Mouse (Mus musculus) neural tube, embryonic 11.5 days (tissue): ENCODE results near the gene Mlf2. TPM values are rescaled to one million over a fixed set of nuclear protein-coding genes. Genes with fewer than 3 reads are reported as not detected.

Experiments
- ATAC-seq: fragments of 200-750 bp; cut with Nextera tagmentation; 2 replicates; pipeline ENCODE4 v1.8.0; 2017; ENCODE audit warnings: moderate number of reproducible peaks, mild to moderate bottlenecking, moderate TSS enrichment, moderate library complexity; ENCODE audit not compliant: insufficient read depth, low FRiP score, low TSS enrichment
- DNase-seq: peaks from one replicate; pipeline ENCODE4 v3.0.0-alpha.2; 2015; ENCODE audit warnings: low spot score
- H3K27ac ChIP-seq: fragments of 300-500 bp; sonication (generic); 2 replicates; pipeline ENCODE4 v1.5.1; 2014; ENCODE audit warnings: low read depth, mild to moderate bottlenecking, low read length
- H3K27me3 ChIP-seq: fragments of 300-500 bp; sonication (generic); 2 replicates; pipeline ENCODE4 v1.6.1; 2014; ENCODE audit warnings: mild to moderate bottlenecking, low read length, mixed read lengths; ENCODE audit not compliant: control insufficient read depth, insufficient read depth
- H3K36me3 ChIP-seq: fragments of 300-500 bp; sonication (generic); 2 replicates; pipeline ENCODE4 v1.6.1; 2014; ENCODE audit warnings: mild to moderate bottlenecking, low read length, moderate library complexity, mixed read lengths; ENCODE audit not compliant: control insufficient read depth, insufficient read depth
- H3K4me1 ChIP-seq: fragments of 300-500 bp; sonication (generic); 2 replicates; pipeline ENCODE4 v1.6.1; 2014; ENCODE audit warnings: low read length, mixed read lengths; ENCODE audit not compliant: control insufficient read depth, insufficient read depth
- H3K4me2 ChIP-seq: fragments of 300-500 bp; sonication (generic); 2 replicates; pipeline ENCODE4 v1.6.1; 2014; ENCODE audit warnings: low read depth, mild to moderate bottlenecking, moderate library complexity
- H3K4me3 ChIP-seq: fragments of 300-500 bp; sonication (generic); 2 replicates; pipeline ENCODE4 v1.5.1; 2014; ENCODE audit warnings: low read depth, low read length
- H3K9ac ChIP-seq: fragments of 300-500 bp; sonication (generic); 2 replicates; pipeline ENCODE4 v1.6.1; 2014; ENCODE audit warnings: mild to moderate bottlenecking, low read length
- H3K9me3 ChIP-seq: fragments of 300-500 bp; sonication (generic); 2 replicates; pipeline ENCODE4 v1.6.1; 2016; ENCODE audit warnings: low read length; ENCODE audit not compliant: control insufficient read depth
- WGBS: fragments of 180-500 bp; shearing (Covaris S2); extraction: QIAGEN DNeasy Blood & Tissue Kit; methylation state at CpG from one replicate; pipeline ENCODE4 v1.1.7; 2014; 5-methylcytosine and 5-hydroxymethylcytosine counted together
- polyA plus RNA-seq: library from polyadenylated mRNA; unstranded; fragments of >200 nt; fragmentation: Nextera tagmentation; extraction: Ambion mirVana; gene quantifications from 2 replicates; pipeline ENCODE4 v1.2.1, GENCODE M21; 2014

The Mlf2 gene
- polyA plus RNA-seq, 1 experiment from 2014 or later = 513 TPM

DNA sequence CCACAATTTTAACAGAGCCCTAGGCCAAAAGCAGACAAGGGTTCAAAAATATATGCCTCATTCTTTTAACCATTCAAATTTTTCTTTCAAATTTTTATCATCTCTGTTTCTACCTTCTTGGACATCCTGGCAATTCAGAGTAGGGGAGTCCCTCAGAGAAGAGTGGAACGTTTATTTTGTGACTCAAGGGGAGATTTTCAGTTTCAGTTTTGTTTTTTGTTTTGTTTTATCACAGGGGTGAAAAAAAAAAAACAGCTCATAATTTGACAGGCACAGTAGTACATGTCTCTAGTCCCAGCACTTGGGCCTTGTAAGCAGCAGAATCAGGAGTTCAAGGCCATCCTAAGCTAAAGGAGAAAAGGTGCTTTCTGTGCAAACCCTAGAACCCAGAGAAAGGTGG is 23.4 kb upstream of the Mlf2 start:
- WGBS = 83% methylated on average over 1 of the region's 1 CpGs
- no peaks in the 10 kb centered on the region; the same call in 1 of the 2 replicates for H3K27me3 ChIP-seq
- no peak for ATAC-seq

DNA sequence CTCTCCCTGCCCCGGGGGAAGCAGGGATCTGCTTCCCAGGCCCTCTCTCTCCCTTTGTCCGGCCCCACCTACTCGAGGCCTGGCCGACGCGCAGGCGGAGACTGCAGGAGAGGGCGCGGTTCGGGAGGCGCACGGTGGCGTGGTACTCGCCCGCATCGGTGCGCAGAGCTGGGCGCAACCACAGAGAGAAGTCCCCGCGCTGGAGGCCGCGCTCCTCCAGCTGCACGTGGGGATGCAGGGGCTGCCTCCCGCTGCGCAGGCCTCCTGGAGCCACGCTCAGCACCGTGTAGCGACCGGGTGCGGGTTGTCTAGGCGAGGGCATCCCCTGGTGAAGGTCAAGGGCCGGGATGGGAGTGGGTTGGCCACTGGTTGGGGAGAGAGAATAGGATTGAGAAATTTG is 21.2 kb upstream of the Mlf2 start:
- Histone ChIP-seq H3K4me2 (peak overlapping the region; percentile 27), H3K4me3 (0 out of 2 replicates have a peak overlapping the region, but pooled peaks have one; percentile 4), H3K9ac (peak overlapping the region; percentile 53), H3K4me1 (peaks cover 2% of the 10 kb centered on the region; the same call in 1 of the 2 replicates), H3K27ac (no peak overlapping the region), H3K9me3 (no peaks in the 10 kb centered on the region), H3K27me3 (no peaks in the 10 kb centered on the region; the same call in 1 of the 2 replicates), H3K36me3 (peaks cover 11% of the 10 kb centered on the region)
- DNase-seq (no peak), ATAC-seq (0 out of 2 replicates have a peak, but pooled peaks have one; percentile 14)
- 3% methylated on average over 32 of the region's 32 CpGs for WGBS

More for the DNA sequence above, 23.4 kb upstream of the Mlf2 start:
- H3K4me1 ChIP-seq = peaks cover 7% of the 10 kb centered on the region
- DNase-seq = no peak
- H3K27ac ChIP-seq = no peak overlapping the region
- no peaks in the 10 kb centered on the region for H3K9me3 ChIP-seq
- H3K36me3 ChIP-seq = no peaks in the 10 kb centered on the region
- no peak overlapping the region for H3K4me3 ChIP-seq
- no peak overlapping the region for H3K4me2 ChIP-seq
- no peak overlapping the region for H3K9ac ChIP-seq

DNA sequence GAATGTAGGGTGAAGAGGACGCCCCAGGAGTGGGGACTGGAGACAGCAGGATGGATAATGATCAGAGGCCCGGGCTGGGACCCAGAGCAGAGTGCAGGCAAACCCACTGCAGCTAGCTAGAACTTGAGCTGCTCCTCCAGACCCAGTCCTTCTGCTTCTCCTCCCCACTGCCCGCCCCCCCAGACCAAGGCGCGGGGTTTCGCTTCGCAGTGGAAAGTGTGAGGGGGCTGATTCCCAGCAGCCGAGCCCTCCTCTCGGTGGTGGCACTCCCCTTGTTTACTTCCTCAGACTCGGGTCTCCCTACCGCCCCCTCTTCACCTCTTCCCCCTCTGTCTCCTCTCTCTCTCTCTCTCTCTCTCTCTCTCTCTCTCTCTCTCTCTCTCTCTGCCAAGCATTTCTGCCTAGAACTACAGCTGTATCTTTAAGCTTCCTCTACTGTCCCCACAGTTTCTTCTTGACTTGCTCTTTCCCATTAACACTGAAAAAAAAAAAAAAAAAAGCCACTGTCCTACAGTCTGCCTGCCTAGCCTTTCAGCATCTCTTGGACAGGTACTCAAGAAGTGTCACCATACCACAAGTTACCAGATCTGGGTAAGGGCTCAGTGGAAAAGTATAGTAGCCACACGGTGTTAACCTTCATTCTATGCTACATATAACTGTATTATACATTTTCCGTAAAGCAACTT is 19.5 kb upstream of the Mlf2 start, which contains the start of gene Lag3:
Lag3 (minus strand) TSS at position 173 of the 686 bp plus-strand sequence.
- H3K27ac ChIP-seq = no peak within 1 kb of the TSS
- 20% methylated on average over 12 of the region's 13 CpGs for WGBS
- no peak for DNase-seq

DNA sequence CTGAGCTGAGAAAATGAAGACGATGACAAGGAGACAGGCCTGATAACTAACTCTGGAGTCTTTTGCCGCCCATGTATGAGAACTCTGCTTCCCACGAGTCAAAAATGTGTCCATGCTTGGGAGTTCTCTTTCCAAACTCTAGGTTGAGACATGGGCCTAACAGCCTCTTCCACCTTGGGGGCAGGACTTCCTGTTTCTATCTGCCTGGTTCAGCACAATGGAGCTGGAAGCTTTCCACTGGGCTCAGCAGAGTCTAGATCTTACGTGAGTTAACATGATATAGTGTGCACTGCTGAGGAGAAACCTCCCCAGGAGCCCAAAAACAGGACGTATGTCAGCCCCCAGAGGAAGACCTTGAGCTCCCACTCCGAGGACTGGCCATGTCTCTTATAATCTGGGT is 18.0 kb upstream of the Mlf2 start:
- ATAC-seq = no peak

More for the DNA sequence above, 19.5 kb upstream of the Mlf2 start, which contains the start of gene Lag3:
- Histone ChIP-seq H3K27me3 (no peaks in the 10 kb centered on the region; the same call in 1 of the 2 replicates), H3K4me1 (peaks cover 10% of the 10 kb centered on the region), H3K36me3 (peaks cover 11% of the 10 kb centered on the region), H3K9ac (no peak within 1 kb of the TSS), H3K4me3 (no peak within 1 kb of the TSS), H3K9me3 (no peaks in the 10 kb centered on the region), H3K4me2 (no peak within 1 kb of the TSS)
- no peak for ATAC-seq

DNA sequence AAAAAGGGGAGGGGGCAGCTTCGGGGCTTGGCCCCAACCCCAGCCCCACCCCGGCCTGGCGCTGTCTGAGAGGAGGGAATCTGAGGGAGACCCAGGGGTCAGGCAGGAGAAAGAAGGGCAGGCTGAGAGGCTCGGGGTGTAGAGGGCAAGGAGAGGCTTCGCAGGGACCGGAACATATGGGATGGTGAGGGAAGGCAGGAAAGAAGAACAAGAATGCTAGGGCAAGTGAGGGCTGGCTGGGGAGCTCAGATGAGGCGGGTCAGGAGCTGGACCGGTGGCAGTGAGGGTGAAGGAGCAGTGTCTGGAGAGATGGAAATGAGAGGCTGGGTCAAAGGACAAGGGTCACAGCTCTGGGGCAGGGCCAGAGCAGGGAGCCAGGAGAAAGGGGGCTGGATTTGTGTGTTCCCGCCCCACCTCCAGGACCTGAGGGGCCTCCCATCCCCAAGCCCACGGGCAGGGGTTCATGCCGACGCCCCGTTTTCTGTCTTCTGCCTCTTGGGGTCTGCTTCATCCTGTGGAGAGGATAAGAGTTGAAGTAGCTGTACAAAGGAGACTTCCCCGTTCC is 17.4 kb upstream of the Mlf2 start:
- peaks cover 15% of the 10 kb centered on the region for H3K4me1 ChIP-seq
- H3K27ac ChIP-seq = no peak overlapping the region
- H3K36me3 ChIP-seq = peaks cover 11% of the 10 kb centered on the region
- no peaks in the 10 kb centered on the region for H3K9me3 ChIP-seq
- WGBS = 71% methylated on average over 14 of the region's 14 CpGs
- H3K4me3 ChIP-seq = no peak overlapping the region
- H3K27me3 ChIP-seq = no peaks in the 10 kb centered on the region; the same call in 1 of the 2 replicates
- ATAC-seq (no peak), DNase-seq (no peak)
- H3K4me2 ChIP-seq = no peak overlapping the region
- no peak overlapping the region for H3K9ac ChIP-seq

More for the DNA sequence above, 18.0 kb upstream of the Mlf2 start:
- no peak overlapping the region for H3K27ac ChIP-seq
- DNase-seq = no peak
- H3K9me3 ChIP-seq = no peaks in the 10 kb centered on the region
- WGBS = 68% methylated on average over 6 of the region's 6 CpGs
- no peak overlapping the region for H3K4me2 ChIP-seq
- H3K9ac ChIP-seq = no peak overlapping the region
- H3K36me3 ChIP-seq = peaks cover 11% of the 10 kb centered on the region
- no peaks in the 10 kb centered on the region; the same call in 1 of the 2 replicates for H3K27me3 ChIP-seq
- H3K4me1 ChIP-seq = peaks cover 11% of the 10 kb centered on the region
- no peak overlapping the region for H3K4me3 ChIP-seq

DNA sequence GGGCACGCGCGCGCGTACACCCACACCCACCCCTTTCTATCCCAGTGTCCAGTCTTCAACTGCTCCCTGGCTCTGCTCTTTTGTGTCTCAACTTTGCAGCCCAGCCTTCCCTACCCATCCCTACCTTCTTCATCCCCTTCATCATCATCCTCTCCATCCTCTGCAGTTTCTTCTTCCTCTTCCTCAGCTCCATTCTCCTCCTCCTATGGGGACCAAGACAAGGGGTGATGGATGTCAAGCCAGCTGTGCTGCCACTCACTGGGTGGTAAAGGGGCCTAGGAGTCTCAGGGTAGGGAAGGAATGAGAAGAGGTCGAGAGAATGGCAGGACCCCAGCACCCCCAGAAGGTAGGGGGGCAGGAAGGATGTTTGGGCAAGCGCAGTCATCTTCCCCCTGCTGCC is 16.7 kb upstream of the Mlf2 start:
- peaks cover 11% of the 10 kb centered on the region for H3K36me3 ChIP-seq
- H3K4me3 ChIP-seq = no peak overlapping the region
- peaks cover 16% of the 10 kb centered on the region for H3K4me1 ChIP-seq
- WGBS = 81% methylated on average over 7 of the region's 7 CpGs
- no peak overlapping the region for H3K4me2 ChIP-seq
- H3K27ac ChIP-seq = no peak overlapping the region
- H3K9ac ChIP-seq = no peak overlapping the region
- H3K27me3 ChIP-seq = no peaks in the 10 kb centered on the region; the same call in 1 of the 2 replicates
- DNase-seq = no peak
- no peak for ATAC-seq
- no peaks in the 10 kb centered on the region for H3K9me3 ChIP-seq

DNA sequence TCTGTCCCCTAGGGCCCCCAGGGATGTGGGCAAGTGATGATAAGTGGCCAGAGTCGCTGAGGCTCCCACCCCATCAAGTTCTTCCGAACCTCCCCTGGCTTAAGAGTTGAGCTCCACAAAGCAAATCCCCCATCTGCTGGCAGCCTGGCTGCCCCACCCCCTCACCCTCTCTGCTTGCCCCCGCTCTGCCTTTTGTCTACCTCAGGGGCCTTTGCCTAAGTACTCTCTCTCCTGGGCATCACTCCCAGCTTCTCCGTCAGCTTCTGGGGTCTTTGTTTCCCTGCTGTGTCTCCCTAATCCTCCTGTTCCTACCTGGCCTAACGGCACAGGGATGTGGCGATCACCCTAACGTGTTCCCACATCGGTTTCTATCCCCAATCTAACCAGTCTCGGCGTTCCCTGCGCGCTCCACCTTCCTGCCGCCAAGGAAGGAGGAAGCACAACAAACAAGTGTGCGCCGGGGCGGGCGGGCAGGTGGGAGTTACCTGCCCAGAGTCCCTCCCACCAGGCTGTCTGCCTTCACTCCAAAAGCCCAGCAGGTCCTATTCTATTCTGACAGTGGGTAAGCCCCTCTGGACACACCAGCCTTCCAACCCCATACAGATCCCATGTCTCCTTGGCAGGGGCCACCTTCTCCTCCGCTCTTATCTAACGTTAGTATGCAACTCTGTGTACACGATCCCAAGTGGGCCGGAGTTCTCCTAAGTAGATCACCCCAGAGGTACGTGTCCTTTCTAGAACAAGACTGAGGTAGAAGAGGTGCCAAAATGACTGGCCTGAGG is 15.8 kb upstream of the Mlf2 start:
- Histone ChIP-seq H3K36me3 (peaks cover 11% of the 10 kb centered on the region), H3K9ac (peak overlapping the region; percentile 99), H3K27me3 (no peaks in the 10 kb centered on the region), H3K27ac (peak overlapping the region; percentile 100), H3K4me3 (peak overlapping the region; percentile 92), H3K9me3 (no peaks in the 10 kb centered on the region), H3K4me1 (peaks cover 20% of the 10 kb centered on the region), H3K4me2 (peak overlapping the region; percentile 98)
- ATAC-seq (no peak), DNase-seq (peak; percentile 40)
- WGBS = 13% methylated on average over 22 of the region's 22 CpGs

DNA sequence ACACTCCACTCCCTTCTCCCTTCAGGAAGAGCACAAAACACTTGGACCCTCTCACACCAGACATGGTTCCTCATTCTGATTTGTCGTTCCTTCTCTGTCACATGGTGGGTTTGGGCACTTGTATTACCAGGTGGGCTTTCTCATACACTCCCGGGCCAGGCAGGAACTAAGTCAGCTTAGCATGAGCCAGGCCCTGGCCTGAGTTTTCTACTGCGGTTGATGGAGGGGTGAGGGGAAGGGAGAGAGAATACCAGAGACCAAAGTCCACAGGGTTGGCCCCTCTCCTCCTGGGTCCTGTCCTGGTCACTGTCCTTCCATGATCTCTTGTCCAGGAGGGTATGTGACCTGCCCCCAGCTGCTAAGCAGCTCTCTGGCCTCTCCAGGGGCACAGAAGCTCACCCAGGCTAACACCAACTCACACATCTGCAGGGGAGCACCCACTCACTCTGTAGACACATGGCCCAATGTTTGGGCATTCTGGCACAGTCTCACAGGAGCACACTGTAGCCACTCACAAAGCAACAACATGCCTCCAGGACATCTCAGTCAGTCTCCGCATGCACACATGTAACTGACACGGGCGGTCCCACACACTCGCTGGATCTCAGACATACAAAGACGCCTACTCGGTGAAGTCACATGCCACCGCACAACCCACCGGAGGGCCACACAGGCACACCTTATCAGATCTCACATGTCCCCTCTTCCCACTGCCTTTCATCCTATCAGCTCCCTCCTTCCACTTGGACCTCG is 15.1 kb upstream of the Mlf2 start:
- Histone ChIP-seq H3K27me3 (no peaks in the 10 kb centered on the region), H3K36me3 (peaks cover 11% of the 10 kb centered on the region), H3K27ac (peak overlapping the region; percentile 100), H3K4me1 (peaks cover 26% of the 10 kb centered on the region), H3K4me3 (peak overlapping the region; percentile 92), H3K9ac (peak overlapping the region; percentile 99), H3K4me2 (peak overlapping the region; percentile 98), H3K9me3 (no peaks in the 10 kb centered on the region)
- DNase-seq = peak; percentile 40
- ATAC-seq = no peak
- 11% methylated on average over 12 of the region's 12 CpGs for WGBS
